Mouse (Mus musculus) layer of hippocampus, adult 18-20 months (tissue): ENCODE data around the gene Prmt1. TPM values are rescaled to one million over a fixed set of nuclear protein-coding genes. Genes with fewer than 3 reads are reported as not detected.
"Not testable (repeated sequence)": the region's sequence is repeated elsewhere in the genome, so short reads cannot be mapped to it uniquely, and the experiment has no call there.

Experiments
- DNase-seq, 2 experiments: peaks; one replicate each; pipeline ENCODE4 v3.0.0; 2022; ENCODE audit warnings: low spot score in 2 of 2
- long read RNA-seq: library from polyadenylated mRNA; stranded (forward); transcript quantifications from one replicate; pipeline ENCODE4 v2.0.0, GENCODE M21; 2021
- total RNA-seq, 2 experiments: library from RNA; stranded (reverse); gene quantifications; 2 replicates each; pipeline ENCODE4 v1.2.3; 2021

Prmt1 gene
- 100 to 1,000 TPM; 172 to 183 TPM for total RNA-seq
- long read RNA-seq, transcript Prmt1-203 (10 exons, 2,147 nt), result major isoform, 19 of 29 reads
- long read RNA-seq, partial matches to known transcripts, result 2 of 29 reads
- long read RNA-seq, other reads (novel, unspliced or antisense), result 6 of 29 reads

GRCm38 (mm10) chr7:44986192-44986878 is at the start of gene Prmt1:
Gene Prmt1, minus strand, starts transcription at chr7:44986568.
- peak; percentile 99 for DNase-seq

- no peak for DNase-seq
Observed at GRCm38 (mm10) chr7:45035631-45036030, 49.3 kb upstream of the Prmt1 start.

DNA sequence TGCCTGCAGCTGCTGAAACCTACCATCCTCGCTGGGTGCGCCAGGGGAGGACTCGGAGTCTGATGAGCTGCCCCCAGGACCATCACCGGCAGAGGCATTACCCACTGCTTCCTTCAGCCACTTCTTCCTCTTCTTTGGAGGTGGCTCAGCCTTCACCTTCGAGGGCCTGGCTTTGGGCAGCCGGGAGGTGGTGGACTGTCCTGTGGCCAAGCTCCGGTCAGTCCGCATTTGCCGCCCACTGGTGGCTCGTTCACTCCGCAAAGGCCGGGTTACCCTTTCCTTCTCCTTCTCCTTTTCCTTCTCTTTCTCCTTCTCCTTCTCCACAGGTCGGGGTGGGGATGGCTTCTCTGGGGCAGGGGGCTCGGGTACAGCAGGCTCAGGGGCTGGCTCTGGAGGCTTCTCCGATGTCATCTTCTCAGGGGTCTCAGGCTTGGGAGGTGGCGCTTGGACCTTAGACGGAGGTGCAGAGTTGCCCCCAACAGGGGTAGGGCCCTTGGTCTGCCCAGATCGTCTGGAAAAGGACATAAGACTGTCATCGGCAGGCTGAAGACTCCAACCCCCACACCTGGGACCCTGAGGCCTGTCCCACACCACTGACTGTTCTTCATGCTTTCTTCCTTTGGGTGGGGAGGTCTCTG is 47.5 kb upstream of the Prmt1 start:
- no peak for DNase-seq

DNA sequence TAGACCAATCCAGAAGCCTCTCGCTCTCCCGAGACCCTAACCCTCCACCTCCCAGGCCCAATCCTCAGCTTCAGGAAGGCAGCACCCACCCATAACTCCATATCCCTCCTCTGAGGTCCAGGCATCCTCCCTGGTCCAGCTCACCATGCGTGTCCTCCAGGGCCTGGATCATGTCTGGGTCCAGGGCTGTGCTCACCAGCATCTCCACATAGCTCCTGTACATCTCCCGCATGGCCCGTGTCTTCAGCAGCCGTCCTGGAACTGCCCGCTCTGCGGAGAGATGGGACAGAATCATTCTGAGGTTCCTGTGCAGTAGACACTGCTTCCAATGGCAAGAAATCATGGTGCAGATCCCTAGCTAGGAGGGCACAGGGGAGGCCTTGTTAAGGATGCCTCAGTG is 44.5 kb upstream of the Prmt1 start:
- no peak for DNase-seq

DNA sequence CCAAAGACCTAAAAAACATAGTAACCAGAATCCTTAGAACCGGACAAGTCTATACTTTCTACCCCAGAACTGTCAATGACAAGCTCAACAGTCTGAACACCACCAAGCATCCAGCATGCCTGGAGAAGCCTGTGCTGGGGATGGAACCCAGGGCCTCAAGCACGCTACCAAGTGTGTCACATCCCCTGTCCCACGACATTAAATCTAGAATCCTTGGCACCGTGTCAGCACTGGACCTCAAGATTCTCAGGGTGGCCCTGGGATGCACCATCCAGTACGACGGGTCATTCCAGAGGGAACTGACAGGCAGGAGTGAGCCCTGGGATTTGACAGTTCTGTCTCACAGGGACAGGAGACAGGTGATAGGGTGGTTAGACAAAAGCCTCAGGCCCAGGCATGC is 43.6 kb upstream of the Prmt1 start:
- DNase-seq, result no peak

GRCm38 (mm10) chr7:45028351-45028750 is 42.0 kb upstream of the Prmt1 start:
- no peak for DNase-seq

DNA sequence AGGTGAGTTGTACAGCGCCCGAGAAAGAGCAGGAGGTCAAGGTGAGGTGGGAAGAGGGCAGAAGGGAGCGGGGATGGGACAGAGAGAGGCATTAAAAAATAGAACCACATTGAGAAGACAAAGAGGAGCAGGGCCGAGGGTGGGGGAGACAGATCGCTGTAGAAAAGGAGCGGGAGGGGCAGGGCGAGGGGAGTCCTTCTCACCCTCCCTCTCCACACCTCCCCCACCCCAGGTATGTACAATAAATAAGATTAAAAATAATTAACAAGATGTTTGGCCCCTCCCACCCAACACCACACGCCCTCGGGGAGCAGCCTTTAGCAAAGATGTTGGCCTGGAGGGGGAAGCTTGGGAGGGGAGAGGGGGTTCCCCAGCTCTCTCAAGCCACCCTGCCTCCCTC is 41.4 kb upstream of the Prmt1 start:
- no peak for DNase-seq

DNA sequence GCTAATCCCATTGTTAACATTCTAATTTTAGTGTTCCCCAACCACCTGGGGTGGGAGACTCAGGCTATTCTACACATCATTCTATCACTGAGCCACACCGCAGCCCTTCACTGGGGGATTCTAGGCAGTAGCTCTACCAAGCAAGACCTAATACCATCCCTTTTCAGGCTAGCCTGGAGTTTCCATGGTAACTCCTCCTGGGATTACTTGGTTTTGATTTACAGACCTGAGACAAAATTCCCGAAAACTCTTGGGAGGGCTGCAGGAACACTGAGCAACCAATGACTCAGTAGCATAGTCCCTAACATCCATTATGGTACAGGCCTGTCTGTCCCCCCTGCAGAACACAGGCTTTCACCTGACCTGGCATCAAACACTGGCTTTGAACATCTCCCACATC is 39.9 kb upstream of the Prmt1 start:
- DNase-seq, result no peak

DNA sequence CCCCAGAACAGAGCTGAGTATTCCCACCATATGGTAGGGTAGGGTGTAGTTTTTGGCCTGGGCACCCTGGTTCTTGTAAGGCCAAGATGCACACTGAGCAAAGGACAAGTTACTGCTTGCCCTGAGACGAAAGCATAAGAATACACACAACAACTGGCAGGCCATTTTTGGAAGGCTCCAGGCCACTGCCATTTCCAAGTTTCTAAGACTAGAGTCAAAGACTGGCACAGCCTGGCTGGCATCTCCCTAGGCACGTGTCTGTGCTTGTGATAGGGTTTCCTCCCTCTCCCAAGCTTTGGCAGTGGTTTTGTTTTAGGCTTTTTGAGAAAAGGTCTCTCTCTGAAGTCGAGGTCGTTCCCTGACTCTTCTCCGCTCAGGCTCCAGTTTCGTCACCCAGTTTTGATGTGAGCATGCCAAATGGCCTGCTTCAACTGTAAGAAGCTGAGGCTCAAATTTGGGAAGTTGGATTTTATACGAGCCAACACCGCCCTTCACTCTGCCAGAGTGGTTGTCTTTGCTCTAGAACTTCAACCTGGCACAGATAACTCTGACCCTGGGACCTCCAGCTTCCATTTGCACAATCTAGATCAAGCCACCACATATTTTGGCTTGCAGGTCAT is 39.3 kb upstream of the Prmt1 start:
- DNase-seq, result no peak

DNA sequence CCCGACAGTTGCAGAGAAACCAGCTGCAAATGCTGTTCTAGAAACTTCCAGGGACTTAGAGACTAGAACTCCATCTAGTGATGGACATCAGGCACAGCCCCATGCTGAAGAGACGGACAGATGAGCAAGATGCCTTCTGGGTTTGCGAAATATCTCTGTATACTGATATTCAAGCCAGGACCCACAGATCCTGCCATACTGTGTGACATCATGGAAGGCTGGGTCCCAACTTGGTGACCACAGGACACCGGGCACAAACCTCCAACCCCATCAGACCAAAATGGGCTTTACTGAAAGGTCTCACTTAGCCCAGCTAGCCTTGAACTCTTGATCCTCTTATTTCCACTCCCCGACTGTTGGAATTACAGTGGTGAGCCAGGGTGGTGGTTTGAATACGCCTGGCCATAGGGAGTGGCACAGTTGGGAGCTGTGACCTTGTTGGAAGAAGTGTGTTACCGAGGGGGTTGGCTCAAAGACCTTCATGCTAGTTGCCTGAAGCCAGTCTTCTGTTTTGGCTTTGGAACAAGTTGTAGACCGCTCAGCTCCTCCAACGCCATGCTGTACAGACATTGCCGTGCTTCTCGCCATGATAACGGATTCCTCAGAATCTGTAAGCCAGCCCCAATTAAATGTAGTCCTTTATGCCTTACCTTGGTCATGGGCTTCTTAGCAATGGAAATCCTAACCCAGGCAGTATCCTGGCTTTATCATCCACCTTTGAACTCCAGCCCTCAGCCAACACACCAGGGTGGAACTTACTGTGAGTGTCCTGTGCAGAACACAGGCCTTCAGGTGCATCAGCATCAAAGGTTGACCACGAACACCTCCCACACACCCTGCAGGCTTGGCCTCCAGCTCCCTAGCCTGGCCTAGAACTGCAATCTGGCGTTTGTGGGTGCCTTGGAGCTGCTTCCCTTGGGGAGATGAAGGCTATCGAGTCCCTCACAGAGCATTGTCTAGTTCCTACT is 38.2 kb upstream of the Prmt1 start:
- DNase-seq, result no peak

DNA sequence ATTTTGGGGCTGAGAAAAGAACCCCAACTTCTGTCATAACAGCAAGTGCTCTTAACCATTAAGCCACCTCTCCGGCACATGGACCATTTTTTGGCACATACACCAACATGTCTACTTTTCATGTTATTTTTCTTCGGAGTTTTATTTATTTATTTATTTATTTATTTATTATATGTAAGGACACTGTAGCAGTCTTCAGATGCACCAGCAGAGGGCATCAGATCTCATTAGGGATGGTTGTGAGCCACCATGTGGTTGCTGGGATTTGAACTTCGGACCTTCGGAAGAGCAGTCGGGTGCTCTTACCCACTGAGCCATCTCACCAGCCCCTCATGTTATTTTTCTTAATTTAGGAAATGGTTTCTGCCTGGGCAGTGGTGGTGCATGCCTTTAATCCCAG is 37.3 kb upstream of the Prmt1 start:
- not testable (repeated sequence) for DNase-seq

DNA sequence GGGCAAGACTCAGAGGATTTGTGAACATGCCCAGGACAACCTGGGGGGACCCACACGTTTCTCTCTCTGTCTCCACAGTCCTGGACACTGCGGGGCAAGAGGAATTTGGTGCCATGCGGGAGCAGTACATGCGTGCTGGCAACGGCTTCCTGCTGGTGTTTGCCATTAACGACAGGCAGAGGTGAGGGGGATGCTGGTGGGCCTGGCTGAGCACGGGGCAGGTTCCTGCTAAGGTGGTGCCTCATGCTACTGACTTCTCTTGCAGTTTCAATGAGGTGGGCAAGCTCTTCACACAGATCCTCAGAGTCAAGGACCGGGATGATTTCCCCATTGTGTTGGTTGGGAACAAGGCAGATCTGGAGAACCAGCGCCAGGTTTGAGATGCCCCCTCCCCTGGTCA is 33.9 kb upstream of the Prmt1 start:
- no peak for DNase-seq

GRCm38 (mm10) chr7:45019031-45019571 is 32.7 kb upstream of the Prmt1 start:
- no peak for DNase-seq

DNA sequence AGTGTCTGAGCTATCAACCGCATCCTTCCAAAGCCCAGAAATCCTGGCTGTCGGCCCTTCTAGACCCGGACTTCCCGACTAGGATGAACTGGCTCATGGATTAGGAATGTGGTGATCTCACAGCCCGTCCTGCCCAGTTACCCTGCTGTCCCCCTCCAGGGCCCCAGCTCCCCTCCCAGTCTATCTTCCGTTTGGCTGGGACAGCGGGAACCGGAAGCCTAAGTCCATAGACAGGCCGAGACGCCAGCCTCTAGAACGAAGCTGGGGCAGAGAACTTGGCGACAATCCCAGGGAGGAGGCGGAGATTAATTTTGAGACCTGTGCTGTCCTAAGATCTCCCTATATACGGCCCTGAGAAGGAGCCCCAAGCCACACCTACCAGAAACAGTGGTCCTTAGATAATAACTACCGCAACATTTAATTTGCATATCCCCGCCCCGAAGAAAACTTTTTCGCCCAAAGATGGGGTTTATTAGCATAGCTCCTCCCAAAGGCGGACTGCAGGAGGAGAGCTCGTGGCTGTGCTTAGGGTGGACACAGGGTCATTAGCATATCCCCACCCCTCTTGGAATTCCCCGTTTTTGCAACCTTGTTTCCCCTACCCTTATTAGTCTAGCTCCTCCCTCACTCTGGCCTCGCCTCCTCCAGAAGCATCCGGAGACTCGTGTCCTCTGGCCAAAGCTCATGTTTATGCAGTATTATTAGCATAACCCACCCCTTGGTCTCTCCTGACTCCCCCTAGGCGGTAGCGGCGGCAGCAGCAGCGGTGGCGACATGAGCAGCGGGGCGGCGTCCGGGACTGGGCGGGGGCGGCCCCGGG is 31.1 kb upstream of the Prmt1 start, which contains the start of gene Rras:
Rras (plus strand) TSS at position 720 of the 820 bp plus-strand sequence.
- DNase-seq, result peak; percentile 84 to 89

DNA sequence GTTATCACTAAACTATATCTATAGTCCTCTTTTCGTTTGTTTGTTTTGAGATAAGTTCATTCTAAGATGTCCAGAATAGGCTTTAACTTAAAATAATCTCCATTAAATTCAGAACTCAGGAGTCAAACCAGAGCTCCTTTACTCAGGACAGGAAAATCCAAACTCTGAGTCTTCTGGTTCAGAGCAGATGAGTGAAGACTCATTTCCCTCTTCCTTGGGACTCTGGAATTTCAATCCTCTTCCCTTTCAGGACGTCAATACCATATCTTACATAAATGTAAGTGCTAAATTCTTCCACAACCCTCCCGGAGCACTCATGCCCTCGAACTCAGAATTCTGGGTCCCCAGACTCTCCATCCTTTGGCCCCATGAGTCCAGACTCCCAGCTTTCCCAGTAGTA is 30.4 kb upstream of the Prmt1 start:
- DNase-seq, result no peak

GRCm38 (mm10) chr7:45015957-45016612 is 29.7 kb upstream of the Prmt1 start, which contains the start of gene Scaf1:
Gene Scaf1, minus strand, starts transcription at chr7:45016363.
- DNase-seq, result peak; percentile 100

- DNase-seq, result peak in 1 of 2 experiments; percentile 39
Observed at GRCm38 (mm10) chr7:45015344-45015956, 29.1 kb upstream of the Prmt1 start.

GRCm38 (mm10) chr7:45014096-45014451 is 27.7 kb upstream of the Prmt1 start:
- DNase-seq, result no peak
